Comparison of ENCODE assay signal across 19 mouse cellular contexts in the genomic region with DNA sequence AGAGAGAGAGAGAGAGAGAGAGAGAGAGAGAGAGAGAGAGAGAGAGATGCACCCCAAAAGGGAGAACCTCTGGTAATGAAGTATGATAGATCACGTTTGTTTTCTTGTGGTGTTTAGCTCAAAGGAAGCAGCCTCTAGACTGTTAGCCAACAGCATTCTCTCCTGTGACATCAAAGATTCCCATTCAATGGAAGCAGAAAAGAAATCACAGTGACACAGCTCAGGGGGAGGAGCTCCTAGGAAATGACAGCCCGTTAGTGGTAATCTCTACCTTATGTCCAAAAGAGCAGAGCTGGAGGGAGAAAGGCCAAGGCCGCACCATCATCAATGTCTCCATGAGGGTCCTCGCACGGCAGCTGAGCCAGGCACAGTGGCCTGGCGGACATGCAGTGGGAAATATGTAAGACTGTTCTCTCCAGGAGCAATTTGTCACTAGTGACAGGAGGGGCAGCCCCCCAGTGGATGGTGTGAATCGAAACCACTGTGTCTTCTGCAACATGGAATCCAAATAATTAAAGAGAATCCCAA.
DNase-seq lines count a peak whose midpoint lies in the region; ATAC-seq lines count a peak whose summit lies in the region.
"Had no signal": no experiment of that assay in that cellular context is flagged by ENCODE, and none has a peak within 500 bp of the region (broad histone marks: within the 10 kb centered on the region; RNA-seq: fewer than 3 reads in every experiment).

No protein-coding gene starts in this region.

- peak; percentile 39; the same call in 1 of the 2 replicates for ATAC-seq in forebrain, embryonic 16.5 days
- ATAC-seq in midbrain, embryonic 12.5 days (ENCODE audit: low FRiP score, low read depth) = peak; percentile 24; the same call in 1 of the 2 replicates
- ATAC-seq in erythroblast, adult 5-6 weeks (replicated peaks; ENCODE audit: low FRiP score, poor library complexity, severe bottlenecking) = no peak
- ATAC-seq: intestine, embryonic 15.5 days; lung, postnatal 0 days had no signal

- DNase-seq in left cerebral cortex, postnatal 4 days = peak; percentile 9
- DNase-seq in left cerebral cortex, adult 11 months (ENCODE audit: low spot score) = no peak
- no peak for DNase-seq in layer of hippocampus, adult 9-10 months (ENCODE audit: low spot score)
- no peak for DNase-seq in thymus, postnatal 10 days (ENCODE audit: low spot score in 2 of 2)
- no peak for DNase-seq in heart, postnatal 10 days
- DNase-seq: cerebellum, postnatal 14 days; gastrocnemius, postnatal 25 days; kidney, postnatal 25 days; liver, embryonic 13.5 days; spleen, adult 18-20 months; thymus, postnatal 25 days had no signal

- 16% methylated on average over 7 of the region's 7 CpGs for WGBS in forebrain, embryonic 16.5 days
- 32% methylated on average over 7 of the region's 7 CpGs for WGBS in midbrain, embryonic 12.5 days

- no peak overlapping the region for H3K4me3 ChIP-seq in forebrain, embryonic 16.5 days (replicated peaks; ENCODE audit: low read length)
- no peak overlapping the region for H3K4me3 ChIP-seq in midbrain, embryonic 12.5 days
- H3K4me3 ChIP-seq: intestine, embryonic 15.5 days; limb, embryonic 10.5 days; liver, embryonic 13.5 days; neural tube, embryonic 12.5 days; stomach, embryonic 15.5 days had no signal

- peak overlapping the region; percentile 63 for H3K27ac ChIP-seq in forebrain, embryonic 16.5 days (ENCODE audit: low read length)
- peak overlapping the region; percentile 63 for H3K27ac ChIP-seq in midbrain, embryonic 12.5 days (replicated peaks)
- H3K27ac ChIP-seq: intestine, embryonic 15.5 days; liver, embryonic 13.5 days; neural tube, embryonic 12.5 days; stomach, embryonic 15.5 days had no signal

- no peaks in the 10 kb centered on the region for H3K36me3 ChIP-seq in forebrain, embryonic 16.5 days (ENCODE audit: control insufficient read depth, insufficient read depth)
- no peaks in the 10 kb centered on the region for H3K36me3 ChIP-seq in midbrain, embryonic 12.5 days
- H3K36me3 ChIP-seq: intestine, embryonic 15.5 days; limb, embryonic 10.5 days; liver, embryonic 13.5 days; neural tube, embryonic 12.5 days; stomach, embryonic 15.5 days had no signal

- H3K4me2 ChIP-seq in forebrain, embryonic 16.5 days (ENCODE audit: low read length) = no peak overlapping the region
- H3K4me2 ChIP-seq in midbrain, embryonic 12.5 days (replicated peaks) = peak overlapping the region; percentile 18; the same call in 1 of the 2 replicates
- H3K4me2 ChIP-seq: intestine, embryonic 15.5 days; liver, embryonic 13.5 days; neural tube, embryonic 12.5 days; stomach, embryonic 15.5 days had no signal

- H3K27me3 ChIP-seq in forebrain, embryonic 16.5 days (replicated peaks; ENCODE audit: control insufficient read depth, insufficient read depth, low read length) = no peaks in the 10 kb centered on the region
- H3K27me3 ChIP-seq in midbrain, embryonic 12.5 days = peaks cover 8% of the 10 kb centered on the region; the same call in 1 of the 2 replicates
- H3K27me3 ChIP-seq: intestine, embryonic 15.5 days; liver, embryonic 13.5 days; neural tube, embryonic 12.5 days; stomach, embryonic 15.5 days had no signal

- no peak overlapping the region for H3K9ac ChIP-seq in forebrain, embryonic 16.5 days (replicated peaks; ENCODE audit: low read depth, low read length)
- no peak overlapping the region for H3K9ac ChIP-seq in midbrain, embryonic 12.5 days (replicated peaks)
- H3K9ac ChIP-seq: intestine, embryonic 15.5 days; liver, embryonic 13.5 days; neural tube, embryonic 12.5 days; stomach, embryonic 15.5 days had no signal

- peaks cover 24% of the 10 kb centered on the region for H3K4me1 ChIP-seq in forebrain, embryonic 16.5 days (replicated peaks; ENCODE audit: control insufficient read depth, insufficient read depth, low read length)
- H3K4me1 ChIP-seq in midbrain, embryonic 12.5 days = peaks cover 39% of the 10 kb centered on the region
- H3K4me1 ChIP-seq: intestine, embryonic 15.5 days; liver, embryonic 13.5 days; stomach, embryonic 15.5 days had no signal

- no peaks in the 10 kb centered on the region for H3K9me3 ChIP-seq in forebrain, embryonic 16.5 days (ENCODE audit: control insufficient read depth, low read length)
- H3K9me3 ChIP-seq in midbrain, embryonic 12.5 days = no peaks in the 10 kb centered on the region
- H3K9me3 ChIP-seq: intestine, embryonic 15.5 days; limb, embryonic 10.5 days; liver, embryonic 13.5 days; neural tube, embryonic 12.5 days; stomach, embryonic 15.5 days had no signal

- intact Hi-C loops in left cerebral cortex, postnatal 4 days (cut with DNase I) = no loop called here
- intact Hi-C loops in heart, postnatal 10 days (cut with DNase I) = no loop called here
